Mouse (Mus musculus) retina, postnatal 1 day (tissue): ENCODE data around the gene Nsun4.
A peak's percentile ranks its signal among the peaks of the same experiment; 100 is the strongest.

Source experiments
- DNase-seq: peaks from one replicate; pipeline ENCODE4 v3.0.0-alpha.2; 2012

The Nsun4 gene

DNA sequence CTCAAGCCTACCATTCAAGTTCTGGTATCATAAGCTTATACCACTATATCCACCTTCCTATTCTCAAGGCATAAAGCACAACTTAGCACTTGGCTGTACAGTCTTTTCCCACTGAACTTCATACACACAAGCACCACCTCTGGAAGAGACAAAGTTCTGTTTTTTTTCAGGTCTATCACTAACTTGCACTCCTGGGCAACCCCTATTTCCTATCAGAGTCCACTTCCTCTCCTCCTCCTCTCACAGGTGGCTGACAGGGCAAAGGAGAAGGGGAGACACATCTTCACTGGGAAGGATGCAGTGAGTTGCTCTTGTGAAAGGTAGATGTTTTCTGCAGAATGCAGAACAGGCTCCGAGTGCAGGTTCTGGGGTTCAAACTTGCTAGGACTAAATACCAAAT, 6.0 kb downstream of the Nsun4 start:
- DNase-seq, result no peak

GRCm38 (mm10) chr4:116046604-116047003, 7.1 kb downstream of the Nsun4 start:
- DNase-seq, result no peak

DNA sequence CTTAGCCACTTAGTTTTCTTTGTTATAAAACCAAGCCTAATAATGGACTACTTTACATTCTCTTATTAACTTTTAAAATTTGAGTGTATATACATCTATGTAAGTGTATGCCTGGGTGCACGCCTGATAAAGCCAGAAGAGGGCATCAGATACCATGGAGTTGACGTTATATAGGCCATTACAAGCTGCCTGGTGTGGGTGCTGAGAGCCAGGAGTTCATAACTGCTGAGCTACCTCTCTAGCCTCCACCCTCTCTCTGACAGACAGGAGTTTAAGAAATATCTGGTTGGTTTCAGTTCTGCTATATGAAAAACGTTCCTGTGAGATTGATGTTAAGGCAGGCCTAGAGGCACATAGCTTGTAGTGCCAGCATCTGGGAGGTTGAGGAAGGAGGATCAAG, 11.5 kb downstream of the Nsun4 start:
- no peak for DNase-seq

- DNase-seq, result no peak
These were observed 13.2 kb downstream of the Nsun4 start for GRCm38 (mm10) chr4:116040466-116040865.

DNA sequence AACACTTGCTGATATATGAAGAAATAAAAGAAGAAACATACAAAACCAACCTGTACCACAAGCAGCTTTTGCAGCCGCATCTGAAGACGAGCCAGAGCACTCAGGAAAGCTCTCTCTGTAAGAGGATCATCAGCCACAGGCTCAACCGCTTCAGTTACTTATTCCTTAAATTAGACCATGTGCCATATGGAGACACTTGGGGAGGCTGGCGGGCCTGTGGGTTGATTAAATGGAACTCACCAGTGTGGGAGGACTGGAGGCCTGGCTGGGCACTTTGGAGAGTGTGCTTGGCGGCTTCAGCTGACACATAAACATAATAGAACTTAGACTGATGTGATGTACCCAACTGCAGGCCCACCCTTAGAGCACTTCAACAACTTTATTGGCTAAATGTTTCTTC, 20.3 kb downstream of the Nsun4 start:
- DNase-seq, result peak; percentile 32

- DNase-seq, result no peak
These were observed 20.8 kb downstream of the Nsun4 start for GRCm38 (mm10) chr4:116032906-116033305.

DNA sequence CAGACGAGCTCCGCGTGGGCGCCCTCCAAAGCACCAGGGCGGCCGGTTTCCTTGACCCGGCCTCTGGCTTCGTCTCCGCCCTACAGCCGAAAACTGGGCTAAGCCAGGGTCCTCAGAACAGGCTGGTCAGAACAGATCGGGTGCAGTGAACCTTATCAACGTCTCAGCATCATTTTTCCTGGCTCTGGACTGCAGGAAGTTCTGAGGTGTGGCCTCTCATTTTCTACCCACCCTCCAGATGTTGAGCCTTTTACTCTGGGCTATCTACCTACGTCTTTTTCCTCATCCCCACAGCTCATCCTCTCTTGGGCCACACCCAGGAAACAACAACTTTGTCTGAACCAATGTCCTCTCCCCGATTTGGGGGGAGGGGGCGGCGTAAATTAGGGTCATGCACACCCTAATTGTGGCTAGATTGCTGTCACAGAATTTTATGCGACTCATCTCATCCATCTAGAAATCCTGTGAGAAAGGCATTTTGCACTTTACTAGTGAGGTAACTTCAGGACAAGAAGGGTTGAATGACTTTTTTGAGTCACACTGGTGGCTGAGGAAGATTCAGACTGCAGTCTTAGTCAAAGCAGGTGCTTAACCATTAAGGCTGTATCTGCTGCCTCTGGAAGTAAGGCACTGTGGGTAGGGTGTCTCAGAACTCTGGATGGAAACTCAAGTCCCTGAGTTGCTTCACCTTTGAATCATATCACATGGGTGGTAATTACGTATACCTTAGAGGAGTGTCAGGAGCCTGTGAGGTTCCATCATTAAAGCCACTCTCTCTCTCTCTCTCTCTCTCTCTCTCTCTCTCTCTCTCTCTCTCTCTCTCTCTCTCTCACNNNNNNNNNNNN, 35.6 kb downstream of the Nsun4 start, which contains the start of gene Faah:
TSS of gene Faah (minus strand) at position 25 of the 845 bp plus-strand sequence.
- DNase-seq, result no peak

- DNase-seq, result peak; percentile 92
These were observed 36.3 kb downstream of the Nsun4 start for GRCm38 (mm10) chr4:116017300-116017901.

DNA sequence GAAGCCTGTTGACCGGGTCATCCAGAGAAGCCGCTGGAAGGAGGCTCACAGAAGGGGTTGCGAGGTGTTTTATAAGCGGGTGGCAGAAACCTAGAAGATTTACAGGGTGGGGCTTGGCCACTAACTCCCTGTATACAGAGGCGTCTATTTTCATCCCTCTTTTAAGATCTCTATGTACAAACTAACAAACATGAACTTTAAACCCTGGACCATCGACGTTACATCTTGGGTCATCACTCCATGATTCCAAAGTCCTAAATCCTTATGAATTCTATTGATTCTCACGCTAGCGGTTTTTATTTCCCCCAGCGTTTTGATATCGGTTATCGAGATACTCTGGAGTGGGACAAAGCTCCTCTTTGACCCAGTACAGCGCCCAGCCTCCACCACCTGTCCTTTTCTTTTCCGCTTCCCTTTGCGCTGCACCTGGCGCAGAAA, 36.8 kb downstream of the Nsun4 start:
- no peak for DNase-seq

- DNase-seq, result no peak
These were observed 37.3 kb downstream of the Nsun4 start for GRCm38 (mm10) chr4:116016396-116016795.

GRCm38 (mm10) chr4:116015996-116016395, 37.7 kb downstream of the Nsun4 start:
- DNase-seq, result no peak

DNA sequence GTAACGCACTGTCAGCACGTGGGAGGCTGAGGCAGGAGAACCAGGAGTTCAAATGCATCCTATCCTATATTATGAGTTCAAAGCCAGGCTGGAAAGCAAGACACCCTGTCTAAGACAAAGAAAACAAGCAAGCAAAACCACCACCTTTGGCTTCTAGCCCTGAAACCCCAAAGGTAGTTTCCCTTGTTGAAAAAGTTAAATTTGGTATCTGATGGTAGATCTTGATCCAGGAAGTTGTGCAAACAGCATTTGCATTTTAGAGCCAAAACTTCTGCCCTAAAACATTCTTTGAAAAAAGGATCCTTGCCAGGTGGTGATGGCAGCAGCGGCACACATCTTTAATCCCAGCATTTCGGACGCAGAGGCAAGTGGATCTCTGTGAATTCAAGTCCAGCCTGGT, 38.2 kb downstream of the Nsun4 start:
- DNase-seq, result no peak

DNA sequence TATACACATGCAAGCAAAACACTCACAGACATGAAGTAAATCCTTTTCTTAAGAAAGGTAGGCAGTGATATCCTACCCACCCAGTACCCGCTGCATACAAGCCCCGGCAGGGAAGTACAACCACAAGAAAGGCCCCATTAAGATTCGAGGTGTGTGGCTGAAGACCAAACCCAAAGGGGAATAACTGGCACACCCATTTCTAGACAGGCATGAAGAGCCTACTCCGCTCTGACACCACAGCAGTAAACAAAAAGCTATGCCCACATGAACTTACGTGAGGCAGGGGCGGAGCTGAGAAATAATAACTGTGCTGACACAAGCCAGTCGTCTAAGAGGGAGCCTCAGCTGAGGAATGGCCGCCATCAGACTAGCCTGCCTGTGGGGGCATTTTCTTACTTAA, 43.5 kb downstream of the Nsun4 start:
- DNase-seq, result no peak

DNA sequence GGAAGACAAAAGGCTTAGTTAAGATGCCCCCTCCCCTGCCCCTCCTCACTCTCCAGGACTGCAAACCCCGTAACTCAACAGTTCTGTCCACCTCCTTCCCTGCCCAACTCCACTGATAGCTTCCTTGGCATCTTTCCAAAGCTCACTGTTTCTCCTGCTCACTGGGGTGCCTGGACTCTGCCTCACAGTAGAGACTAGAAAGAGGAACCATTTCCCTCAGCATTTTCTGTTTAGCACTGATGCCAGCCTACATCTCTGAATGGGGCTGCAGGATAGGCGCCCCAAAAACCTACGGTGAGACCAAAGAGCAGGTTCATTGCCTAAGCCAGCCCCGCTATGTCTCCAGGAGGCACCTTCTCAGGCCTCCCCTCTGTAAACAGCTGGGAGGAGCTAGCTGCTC, 52.5 kb downstream of the Nsun4 start:
- peak; percentile 25 for DNase-seq

DNA sequence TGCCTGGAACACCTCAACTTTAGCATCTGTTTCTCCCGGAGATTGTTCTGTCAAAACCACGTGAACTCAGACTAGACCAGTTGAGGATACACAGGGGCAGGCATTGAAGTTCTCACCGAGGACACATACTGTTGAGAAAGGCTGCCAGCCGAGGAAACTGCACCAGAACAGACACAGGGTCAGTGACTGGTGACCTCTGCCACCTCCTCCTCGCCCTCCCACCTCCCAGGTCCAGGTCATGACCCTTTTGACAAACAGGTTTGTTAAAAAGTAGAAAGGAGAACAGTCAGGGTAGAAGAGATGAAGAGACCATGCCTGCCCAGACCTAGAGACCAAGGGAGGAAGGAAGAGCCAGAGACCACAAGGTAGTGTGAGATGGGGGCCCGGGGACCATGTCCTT, 53.0 kb downstream of the Nsun4 start:
- no peak for DNase-seq

- DNase-seq, result no peak
These were observed 56.9 kb downstream of the Nsun4 start for GRCm38 (mm10) chr4:115996729-115997128.

GRCm38 (mm10) chr4:115995376-115995730, 58.3 kb downstream of the Nsun4 start:
- no peak for DNase-seq

DNA sequence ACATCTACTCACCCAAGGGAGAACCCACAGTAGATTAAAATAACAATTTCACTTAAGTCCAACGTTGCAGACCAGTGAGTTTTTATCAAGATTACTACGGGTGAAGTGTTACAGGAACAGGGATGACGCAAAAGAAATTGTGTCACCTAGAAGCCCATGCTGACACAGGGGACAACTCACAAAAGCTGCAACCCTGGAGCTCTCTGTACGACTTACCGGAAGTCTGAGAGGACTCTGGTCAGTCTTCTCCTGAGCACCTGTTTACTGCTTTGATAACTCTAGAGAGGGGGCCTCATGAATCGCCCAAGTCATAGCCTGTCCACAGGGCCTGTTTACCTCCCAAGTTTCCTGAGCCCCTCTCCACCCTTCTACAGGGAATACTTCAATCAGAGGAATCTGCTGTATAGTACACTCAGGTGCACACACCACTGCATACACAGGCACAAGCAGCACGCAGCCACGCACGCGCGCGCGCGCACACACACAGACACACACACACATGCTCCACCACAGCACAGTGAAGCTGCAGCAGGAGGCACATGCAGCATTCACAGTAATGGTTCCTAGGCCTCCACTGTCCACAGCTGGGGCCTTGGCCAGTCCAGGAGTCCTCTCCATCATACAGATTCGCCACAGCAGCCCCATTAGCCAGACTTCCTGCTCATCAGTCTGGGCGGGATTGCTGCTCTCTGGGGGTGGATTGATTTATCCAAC, 58.9 kb downstream of the Nsun4 start:
- peak; percentile 18 for DNase-seq

DNA sequence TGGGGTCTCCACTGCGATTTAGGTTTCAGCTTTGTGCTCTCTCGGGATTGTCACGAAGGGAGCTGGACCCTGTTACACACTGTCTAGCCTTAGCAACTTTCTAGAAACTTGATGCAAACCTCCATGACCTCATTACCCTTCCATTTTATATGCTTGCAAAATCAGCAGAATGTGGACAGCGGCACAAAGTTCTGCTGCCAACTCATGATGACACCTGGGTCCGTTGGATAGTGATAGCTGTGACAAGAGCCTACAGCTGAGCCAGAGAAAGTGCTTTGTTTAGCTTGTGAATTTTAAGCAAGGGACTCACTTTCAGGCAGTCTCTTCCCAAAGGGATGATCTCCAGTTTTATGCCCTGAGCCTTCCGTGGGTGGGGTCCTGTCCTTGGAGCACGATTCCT, 64.3 kb downstream of the Nsun4 start:
- DNase-seq, result no peak

- DNase-seq, result no peak
These were observed 65.7 kb downstream of the Nsun4 start for GRCm38 (mm10) chr4:115987858-115988530.

GRCm38 (mm10) chr4:115987436-115987835, 66.2 kb downstream of the Nsun4 start:
- DNase-seq, result no peak

GRCm38 (mm10) chr4:115984967-115985366, 68.7 kb downstream of the Nsun4 start:
- DNase-seq, result peak; percentile 61

DNA sequence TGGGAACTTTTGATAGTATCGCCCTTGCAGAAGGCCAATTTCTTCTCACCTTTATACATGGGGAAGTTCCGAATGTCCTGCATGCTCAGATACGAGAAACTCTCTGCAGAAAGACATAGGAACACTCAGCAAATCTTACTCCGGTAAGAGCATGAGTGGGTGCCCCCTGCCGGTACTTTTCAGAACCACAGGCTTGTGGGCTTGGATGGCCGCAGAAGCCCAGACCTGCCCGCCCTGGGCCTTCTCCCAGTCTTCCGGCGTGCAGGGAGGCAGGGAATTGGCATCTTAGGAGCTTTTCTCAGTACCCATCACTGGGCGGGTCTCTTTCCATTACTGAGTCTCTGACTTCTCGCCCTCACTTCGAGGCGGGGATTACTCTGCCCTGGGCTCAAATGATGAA, 69.6 kb downstream of the Nsun4 start:
- peak; percentile 87 for DNase-seq
